Mouse (Mus musculus) cerebellum, postnatal 14 days (tissue): ENCODE results near the gene Ndufc1.
"Not testable (repeated sequence)": the region's sequence is repeated elsewhere in the genome, so short reads cannot be mapped to it uniquely, and the experiment has no call there.

Experiments
- DNase-seq, 2 experiments: peaks; one replicate each; pipeline ENCODE4 v3.0.0; 2021; ENCODE audit warnings: mixed read lengths in 2 of 2

The Ndufc1 gene

DNA sequence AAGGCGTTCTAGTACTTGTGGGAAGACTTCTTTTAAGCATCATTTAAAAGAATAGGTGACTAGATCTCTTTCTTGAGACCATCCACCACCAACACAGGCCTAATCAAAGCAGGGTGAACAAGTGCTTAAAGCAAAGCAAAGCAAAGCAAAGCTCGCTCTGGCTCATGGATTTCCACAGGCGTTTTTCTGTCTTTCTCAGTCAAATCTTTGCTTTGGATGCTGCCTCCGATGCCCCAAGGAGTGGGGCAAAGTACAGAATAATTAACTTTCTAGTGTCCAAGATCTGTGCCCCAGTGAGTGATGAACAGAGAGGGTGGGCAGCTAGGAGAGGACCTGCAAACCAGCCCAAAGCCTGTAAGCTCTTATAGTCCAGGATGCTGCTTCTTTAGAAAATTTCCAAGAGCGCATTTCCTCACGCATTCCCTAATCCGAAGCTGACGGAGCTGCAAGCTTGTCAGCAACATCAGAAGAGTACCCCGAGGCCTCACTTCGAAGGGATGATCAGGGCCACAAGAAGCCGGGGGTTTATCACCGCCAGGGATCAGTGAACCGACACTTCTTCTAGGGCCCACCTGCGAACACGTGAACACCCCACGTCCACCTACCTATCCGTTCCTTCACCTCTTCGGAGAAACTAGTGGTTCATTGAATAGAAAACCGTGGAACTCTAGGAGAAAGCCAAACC is 13.2 kb downstream of the Ndufc1 start:
- no peak for DNase-seq

DNA sequence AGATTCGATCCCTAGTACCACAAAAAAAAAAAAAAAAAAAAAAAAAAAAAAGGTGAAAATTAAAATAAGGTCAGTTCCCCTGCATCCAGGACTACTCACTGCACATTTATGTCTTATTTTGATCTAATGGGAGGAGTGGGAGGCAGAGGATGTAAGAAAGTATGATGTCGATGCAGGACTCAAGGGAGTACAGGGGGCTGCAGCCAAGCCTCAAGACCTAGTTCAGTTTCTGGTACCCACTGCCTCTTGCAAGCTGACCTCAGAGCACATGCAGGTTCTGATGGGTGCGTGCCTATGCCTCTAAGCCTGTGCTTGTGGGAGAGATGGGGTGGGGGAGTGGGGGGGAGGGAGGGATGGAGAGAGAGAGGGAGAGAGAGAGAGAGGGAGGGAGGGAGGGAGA is 13.9 kb downstream of the Ndufc1 start:
- DNase-seq: no peak

DNA sequence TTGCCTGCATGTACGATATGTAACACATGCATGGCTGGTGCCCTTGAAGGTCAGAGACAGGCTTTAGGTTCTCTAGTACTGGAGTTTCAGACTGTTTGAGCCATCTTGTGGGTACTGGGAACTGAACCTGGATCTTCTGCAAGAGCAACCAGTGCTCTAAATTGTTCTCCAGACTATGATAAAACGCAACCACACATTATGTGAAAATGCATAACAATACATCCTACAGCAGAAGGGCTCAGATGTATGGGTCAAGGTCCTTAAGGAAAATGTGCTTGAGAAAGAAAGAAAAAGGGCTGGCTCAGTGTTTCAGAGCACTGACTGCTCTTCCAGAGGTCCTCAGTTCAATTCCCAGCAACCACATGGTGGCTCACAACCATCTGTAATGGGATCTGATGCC is 15.1 kb downstream of the Ndufc1 start:
- DNase-seq: no peak

DNA sequence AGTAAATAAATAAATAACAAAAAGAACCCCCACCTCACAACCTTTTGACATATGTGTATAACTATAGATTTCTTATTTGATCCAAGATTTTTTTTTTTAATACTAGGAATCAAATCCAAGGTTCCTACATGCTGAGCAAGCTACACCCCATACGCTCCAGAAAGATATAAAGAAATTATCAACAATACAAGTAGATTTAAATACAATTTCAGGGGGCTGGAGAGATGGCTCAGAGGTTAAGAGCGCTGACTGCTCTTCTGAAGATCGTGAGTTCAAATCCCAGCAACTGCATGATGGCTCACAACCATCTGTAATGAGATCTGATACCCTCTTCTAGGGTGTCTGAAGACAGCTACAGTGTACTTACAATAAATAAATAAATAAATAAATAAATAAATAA is 15.8 kb downstream of the Ndufc1 start:
- not testable (repeated sequence) for DNase-seq

DNA sequence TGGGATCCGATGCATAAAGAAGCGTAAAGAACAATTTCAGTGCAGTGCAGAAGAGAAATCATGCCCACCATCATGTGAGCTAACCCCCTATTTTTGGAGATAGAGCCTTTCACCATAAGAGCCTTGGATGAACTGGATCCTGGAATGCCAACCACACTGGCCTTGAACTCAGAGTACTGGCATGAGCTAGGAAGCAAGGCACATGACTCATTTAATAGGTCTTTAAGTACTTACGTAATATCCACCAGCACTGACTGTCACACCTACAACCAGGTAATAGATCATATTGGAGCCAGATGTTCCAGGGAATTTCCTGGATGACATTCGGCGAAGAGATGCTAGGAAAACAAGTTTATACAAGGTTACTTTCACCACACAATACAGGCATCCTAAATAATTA is 17.2 kb downstream of the Ndufc1 start:
- no peak for DNase-seq

DNA sequence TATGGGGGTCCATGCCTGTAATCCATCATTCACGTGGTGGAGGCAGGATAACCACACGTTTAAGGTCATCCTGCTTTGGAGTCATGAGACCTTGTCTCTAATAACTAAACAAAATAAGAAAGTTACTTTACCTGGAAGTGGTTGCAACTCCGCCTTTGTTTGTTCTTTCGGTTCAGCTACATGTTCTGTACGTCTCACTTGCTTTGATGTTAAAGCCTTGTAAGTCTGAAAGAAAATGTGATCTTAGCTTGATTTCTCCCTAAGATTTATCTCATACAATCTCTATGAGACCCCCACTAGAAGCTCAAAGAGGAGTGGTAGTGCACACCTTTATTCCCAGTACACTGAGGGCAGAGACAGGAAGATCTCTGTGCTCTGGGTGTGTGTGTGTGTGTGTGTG is 17.7 kb downstream of the Ndufc1 start:
- DNase-seq: no peak

DNA sequence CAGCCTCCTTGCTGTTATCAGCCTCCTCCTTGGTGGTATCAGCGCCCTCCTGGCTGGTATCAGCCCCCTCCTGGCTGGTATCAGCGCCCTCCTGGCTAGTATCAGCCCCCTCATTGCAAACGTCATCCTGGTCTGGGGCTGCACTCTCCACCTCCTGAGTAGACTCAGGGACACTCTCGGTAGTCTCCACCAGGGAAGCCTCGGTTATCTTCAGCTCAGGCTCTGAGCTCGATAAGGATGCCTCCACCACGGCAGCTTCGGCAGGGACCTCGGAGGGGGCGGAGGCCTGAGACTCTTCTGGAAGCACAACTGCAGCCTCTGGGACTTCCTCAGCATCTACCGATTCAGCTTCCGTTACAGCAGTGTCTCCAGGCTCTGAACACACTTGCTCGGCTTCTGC is 19.9 kb downstream of the Ndufc1 start:
- DNase-seq: no peak

DNA sequence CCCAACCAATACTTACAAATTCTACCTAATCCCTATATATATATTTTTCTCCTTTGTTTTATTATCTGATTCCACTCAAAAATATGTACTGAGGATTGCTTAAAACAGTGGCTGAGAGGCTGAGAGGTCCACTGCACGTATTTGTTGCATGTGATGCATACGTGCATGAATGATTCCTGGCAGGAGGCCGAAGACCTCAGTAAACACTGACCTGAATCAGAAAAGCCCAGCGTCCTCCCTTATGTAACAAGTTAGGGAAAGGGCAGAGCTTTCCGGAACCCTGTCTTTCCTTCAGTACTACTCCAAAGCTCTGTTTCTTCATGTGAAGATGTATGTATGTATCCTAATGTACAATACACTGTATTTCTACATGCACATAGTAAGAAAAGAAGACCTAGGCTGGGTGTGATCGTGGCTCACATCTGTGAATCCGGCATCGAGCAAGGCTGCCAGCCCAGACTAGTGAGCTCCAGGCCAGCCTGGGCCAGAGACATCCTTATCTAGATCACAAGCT is 20.9 kb downstream of the Ndufc1 start:
- peak; percentile 63 to 85 for DNase-seq

DNA sequence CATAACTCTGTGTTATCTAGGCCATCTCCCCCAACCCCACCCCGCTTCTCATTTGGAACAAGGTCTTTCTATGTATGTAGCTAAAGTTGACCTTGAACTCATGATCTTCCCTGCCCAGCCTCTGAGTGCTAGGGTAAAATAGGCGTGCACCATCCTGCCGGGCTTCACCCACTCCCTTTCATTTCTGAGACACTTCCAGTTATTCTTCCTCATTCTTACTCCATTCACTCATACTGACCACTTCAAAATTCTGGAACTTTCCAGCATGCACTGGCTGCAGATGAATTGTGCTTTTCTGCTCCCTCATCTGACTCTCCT is 21.7 kb downstream of the Ndufc1 start:
- DNase-seq: no peak

DNA sequence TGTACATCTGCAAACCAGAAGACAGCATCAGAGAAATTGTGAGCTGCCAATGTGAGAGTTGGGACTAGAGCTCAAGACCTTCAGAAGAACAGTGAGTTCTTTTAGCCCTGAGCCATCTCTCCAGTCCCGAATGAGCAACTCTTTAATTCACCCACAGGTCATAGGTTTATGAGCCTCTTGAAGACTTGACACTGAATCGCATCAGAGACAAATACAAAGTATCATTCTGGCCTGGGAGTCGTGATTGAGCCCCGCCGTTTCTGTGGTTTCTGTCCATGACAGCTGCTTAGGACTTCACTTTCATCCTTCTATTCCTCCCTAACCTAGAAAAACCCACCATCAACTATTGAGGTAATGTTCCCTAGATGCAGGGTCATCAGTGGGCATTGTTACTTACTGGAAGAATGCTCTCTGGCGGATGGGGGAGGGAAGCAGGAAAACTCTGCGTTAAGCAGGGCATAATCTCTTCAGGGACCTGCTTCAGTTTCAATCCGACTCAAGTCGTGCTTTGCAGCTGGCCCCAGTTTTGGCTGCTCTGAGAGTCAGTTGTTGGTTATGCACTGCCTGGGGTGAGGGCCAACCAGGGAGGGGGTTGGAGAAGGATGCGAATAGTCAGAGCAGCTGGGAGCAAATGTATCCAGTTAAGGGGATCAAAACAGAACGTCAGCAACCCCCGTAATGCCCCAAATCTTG is 22.2 kb downstream of the Ndufc1 start:
- DNase-seq: no peak

DNA sequence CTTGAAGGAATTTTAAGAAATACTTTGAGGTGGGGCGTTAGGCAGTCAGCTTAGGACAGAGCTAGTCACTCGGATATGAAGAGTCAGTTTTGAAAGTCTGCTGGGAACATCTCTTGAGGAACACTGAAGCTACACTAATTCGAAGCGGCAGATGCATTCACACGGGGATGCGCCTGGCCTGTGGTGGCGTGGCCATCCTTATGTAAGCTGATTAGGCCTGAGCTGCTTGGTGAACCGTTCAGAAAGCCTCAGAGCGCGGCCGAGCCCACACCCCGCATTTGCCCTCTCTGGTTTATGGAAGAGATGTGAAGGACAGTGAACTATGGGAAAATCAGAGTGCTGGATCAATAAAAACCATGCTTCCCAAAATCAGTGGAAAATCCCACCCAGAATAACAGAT is 25.4 kb downstream of the Ndufc1 start:
- peak; percentile 70 to 74 for DNase-seq

DNA sequence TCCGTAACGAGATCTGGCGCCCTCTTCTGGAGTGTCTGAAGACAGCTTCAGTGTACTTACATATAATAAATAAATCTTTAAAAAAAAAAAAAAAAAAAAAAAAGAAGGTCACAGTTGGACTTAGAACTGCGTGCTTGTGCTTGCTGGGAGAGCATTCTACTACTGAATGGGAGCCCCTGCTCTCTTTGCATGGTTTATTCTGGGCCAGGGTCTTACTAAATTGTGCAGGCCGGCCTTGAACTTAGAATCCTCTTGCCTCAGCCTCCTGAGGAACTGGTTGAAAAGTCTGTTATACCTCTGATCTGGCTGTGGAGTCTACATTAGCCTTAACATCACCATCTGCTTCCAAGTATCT is 28.2 kb downstream of the Ndufc1 start:
- DNase-seq: no peak

DNA sequence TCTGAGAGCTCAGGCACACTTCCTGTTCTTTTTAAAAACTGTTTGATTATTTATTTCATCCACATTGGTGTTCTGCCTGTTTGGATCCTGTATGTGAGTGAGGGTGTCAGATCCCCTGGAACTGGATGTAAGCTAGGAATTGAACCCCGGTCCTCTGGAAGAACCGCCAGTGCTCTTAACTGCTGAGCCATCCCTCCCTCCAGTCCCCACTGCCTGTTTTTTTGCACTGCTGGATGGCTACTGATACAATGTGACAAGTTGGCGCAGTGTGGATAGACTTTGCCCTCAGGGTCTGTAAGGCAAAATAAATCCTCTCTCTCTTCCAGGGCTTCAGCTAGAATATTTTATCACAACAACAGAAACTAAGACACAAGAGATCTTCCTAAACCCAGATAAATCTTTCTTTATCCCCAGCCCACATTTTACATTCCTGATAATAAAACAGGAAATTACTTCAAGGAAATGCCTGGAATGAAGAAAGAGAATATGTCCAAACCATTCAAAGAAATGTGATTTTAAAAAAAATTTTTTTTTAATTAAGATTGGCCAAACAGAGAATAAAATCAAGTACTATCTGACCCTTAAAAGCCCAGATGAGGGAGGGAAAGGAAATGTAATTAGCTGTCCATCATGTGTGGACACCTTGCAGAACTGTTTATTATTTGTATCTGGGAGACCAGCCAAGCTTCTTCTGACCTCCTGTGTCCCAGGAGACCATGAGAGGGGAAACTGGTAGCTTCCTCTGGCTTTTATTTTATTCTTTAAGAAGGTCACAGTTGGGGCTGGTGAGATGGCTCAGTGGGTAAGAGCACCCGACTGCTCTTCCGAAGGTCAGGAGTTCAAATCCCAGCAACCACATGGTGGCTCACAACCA is 28.8 kb downstream of the Ndufc1 start:
- no peak for DNase-seq

DNA sequence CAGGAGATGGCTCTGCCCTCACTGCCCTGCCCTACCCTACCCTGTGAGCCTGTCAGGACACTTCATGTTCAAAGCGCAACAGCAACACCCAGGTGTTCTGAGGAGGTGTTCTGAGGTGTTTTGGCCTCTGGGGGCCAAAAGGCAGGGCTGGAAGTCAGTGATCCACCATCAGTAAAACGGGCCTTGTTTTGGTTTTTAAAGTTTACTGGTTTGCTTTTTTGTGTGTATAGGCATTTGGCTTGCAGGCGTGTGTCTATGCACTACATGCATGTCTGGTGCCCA is 30.2 kb downstream of the Ndufc1 start:
- no peak for DNase-seq

DNA sequence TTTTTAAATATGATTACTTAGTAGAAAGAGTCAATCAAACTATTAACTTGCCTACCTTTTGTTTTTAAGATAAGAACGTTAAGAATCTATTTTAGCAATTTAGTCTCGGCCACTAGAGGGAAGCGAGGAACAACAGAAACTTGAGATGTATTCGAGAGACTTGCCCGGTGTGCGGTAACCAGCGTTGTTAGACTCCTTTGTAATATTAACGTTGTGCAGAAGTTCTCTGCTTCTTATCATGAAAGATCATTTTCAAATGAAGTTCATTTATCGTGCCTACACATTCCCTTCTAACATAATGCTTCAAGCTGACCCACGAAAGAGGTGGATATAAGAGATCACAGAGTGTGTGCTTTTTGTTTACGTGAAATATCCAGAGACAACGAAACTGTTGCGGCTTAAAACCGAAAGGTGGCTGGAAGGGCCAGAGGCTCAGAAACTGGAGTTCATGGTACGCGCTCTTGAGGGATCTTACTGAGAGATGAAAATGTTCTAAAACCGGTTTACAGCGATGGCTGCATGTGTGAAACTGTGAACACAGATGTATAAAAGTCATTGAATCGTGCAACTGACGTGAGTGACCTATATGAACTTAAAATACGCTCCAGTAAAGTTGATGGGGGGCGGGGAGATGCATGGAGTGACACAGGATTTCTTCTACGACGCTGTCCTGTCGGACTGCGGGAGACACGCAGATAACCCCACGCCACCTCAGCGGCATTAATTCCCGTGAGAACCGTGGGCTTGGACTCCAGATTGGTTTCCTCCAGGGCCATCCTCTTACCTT is 30.7 kb downstream of the Ndufc1 start:
- DNase-seq: peak; percentile 30 to 31

DNA sequence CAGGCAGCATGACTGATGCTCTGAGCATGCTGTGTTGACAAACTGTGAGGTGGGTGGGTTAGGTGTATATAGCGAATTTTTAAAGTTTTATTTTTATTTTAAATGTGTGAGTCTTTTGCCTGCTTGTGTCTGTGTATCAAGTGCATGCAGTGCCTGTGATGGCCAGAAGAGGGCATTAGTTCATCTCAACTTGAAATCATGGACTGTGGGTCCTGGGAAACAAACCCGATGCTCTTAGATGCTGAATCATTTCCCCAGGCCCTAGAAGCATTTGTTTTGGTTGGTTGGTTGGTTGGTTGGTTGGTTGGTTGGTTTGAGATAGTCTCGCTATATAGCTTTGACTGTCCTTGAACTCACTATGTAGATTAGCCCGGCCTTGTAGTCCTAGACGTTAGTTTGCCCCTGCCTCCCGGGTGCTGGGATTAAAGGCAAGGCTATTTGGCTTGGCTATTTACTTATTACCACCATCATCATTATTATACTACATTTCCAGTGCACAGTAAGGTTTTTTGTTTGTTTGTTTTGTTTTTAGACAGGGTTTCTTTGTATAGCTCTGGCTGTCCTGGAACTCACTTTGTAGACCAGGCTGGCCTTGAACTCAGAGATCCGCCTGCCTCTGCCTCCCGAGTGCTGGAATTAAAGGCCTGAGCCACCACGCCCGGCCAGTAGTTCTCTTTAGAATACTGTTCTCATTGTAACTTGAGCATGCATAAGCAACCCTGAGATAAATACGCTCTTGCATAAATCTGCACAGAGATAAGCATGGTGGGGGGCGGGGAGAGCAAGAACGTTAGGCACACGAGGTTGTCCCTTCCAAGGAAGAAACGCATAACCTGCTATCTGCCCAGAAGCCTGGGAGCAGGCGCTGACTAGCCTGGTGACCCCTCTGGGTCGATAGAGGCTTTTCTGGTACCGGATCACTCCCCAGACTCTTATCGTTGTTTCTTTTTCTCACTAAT is 33.2 kb downstream of the Ndufc1 start:
- peak; percentile 65 to 78 for DNase-seq

DNA sequence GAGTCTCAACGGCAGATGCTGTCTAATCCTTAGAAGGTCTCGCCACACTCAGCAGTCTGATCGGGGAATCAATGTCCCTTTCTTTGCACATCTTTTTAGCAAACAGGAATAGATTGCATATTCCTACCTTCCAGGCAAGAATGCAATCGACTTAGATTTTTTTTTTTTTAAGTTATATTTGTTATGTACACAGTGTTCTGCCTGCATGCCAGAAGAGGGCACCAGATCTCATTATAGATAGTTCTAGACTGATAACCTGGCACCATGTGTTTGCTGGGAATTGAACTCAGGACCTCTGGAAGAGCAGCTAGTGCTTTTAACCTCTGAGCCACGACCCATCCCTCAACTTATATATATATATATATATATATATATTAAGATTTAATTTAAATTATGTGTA is 35.2 kb downstream of the Ndufc1 start:
- DNase-seq: no peak

DNA sequence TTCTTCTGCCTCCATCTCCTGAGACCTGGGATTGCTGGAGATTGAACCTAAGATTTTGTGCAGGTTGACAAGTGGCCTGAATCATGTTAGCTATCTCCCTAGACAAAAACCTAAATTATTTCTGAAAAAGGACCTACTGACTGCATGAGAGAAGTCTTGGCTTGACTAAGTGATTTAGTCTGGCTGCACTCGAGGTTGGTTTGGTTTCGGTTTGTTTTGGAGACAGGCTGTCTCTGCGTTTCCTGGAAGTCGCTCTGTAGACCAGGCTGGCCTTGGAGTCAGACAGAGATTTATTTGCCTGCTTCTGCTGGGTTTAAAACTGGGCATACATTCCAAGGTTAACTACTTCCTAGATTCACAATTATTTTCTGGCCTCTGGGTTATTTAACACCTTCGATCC is 35.9 kb downstream of the Ndufc1 start:
- no peak for DNase-seq

DNA sequence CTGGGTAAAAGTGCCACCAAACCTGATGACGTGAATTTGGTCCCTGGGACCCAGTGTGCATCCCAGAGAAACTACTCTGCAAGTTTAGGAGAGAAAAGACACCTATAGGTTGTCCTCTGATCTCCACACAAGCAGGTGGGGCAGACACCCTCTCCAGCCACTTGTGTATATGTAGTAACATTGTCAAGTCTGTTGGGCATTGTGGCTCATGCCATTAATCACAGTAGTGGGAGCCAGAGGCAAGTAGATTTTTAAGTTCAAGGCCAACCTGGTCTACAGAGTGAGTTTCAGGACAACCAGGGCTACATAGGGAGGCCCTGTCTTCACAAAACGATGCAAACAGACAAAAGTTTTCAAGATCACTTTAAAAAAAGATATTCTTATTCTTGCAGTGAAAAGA is 37.0 kb downstream of the Ndufc1 start:
- DNase-seq: no peak

DNA sequence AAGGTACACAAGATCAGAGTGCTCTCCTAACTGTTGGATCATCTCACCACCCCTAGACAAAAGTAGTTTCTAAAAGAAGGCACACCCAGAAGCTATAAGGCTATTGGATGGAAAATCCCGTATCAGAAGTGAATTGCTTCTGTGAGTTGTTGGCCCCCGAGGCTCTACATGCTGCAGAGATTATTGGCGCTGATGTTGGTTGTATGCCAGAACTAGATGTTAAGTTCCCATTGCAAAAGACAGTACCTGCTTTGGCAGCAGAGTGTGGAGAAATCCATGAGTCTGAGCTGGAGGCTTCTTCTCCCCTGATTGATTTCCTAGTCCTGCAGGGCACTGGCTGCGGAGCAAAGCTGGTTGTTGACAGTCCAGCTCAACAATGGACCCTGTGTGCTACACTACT is 40.8 kb downstream of the Ndufc1 start:
- no peak for DNase-seq

DNA sequence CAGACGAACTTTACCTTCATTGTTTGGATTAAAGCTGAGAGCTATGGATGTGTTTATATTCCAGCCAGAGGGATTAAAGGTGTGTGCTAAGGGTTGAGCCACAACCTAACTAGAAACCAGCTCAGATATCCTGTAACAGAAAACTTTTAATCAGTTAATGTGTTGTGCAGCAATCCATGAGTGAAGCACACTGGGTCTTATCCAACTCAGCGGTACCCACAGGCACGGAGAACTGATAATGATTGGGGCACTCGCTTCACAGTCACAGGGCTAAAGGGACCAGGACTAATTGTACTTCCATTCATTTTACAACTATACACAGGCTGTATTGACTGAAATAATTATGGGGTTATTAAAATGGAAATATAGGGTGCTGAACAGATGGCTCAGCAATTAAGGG is 41.9 kb downstream of the Ndufc1 start:
- DNase-seq: no peak

DNA sequence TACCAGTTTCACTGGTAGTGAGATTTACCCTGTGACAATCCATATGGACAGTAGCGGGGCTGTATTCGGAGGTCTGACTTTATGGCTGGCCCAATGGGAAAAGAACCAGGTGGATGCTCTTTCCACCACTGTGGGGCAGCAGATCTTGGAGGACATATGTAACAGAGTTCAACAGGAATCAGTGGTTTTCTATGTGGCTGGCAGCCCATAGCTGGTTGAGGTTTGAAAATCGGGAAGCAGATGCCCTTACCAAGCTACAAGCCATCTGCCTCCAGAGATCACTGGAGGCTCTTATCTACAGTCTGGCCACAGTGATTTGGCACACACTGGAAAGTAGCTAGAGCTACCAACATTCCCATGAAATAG is 43.3 kb downstream of the Ndufc1 start:
- no peak for DNase-seq
